Mouse (Mus musculus): ENCODE measurements around the gene Rere.
"Not testable (repeated sequence)": the region's sequence is repeated elsewhere in the genome, so short reads cannot be mapped to it uniquely, and the experiment has no call there.

Gene Rere

GRCm38 (mm10) chr4:150283335-150283638 lies 1.8 kb downstream of the Rere start:
- no peak for DNase-seq (ENCODE audit: low read depth, low spot score)

DNA sequence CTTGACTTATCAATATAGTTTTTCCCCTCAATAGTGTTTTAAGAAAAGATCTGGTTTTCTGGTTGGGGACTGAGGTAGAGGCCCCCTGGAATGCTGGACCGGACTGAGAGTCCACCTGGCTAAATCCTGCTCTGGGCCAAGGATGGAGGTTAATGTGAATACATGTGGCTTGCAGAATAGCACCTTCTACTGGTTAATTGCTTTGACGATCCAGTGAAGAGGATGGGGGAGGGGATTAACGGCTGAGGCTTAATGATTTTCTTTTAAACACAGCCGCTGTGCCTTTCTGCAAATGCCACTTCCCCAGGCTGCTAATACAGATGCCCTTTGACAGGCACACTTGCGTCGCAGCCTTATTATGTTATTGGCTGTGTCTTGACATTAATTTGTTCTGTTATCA lies 2.5 kb downstream of the Rere start:
- no peak for DNase-seq (ENCODE audit: low read depth, low spot score)

GRCm38 (mm10) chr4:150286980-150287379 lies 5.5 kb downstream of the Rere start:
- no peak for DNase-seq (ENCODE audit: low read depth, low spot score)

- not testable (repeated sequence) for DNase-seq (ENCODE audit: low read depth, low spot score)
Measured at GRCm38 (mm10) chr4:150287463-150287862, 6.0 kb downstream of the Rere start.

DNA sequence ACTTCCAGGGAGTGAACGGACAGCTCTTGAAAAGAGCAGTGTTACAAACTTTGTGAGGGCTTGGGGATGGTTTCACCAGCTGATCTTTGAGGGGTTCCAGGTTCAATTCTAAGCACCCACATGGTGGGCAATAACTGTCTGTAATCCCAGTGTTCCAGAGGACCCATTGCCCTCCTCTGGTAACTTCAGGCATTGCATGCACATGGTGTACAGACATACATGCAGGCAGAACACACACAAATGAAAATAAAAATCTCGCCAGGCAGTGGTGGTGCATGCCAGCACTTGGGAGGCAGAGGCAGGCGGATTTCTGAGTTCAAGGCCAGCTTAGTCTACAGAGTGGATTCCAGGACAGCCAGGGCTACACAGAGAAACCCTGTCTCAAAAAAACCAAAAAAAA lies 10.5 kb downstream of the Rere start:
- no peak for DNase-seq (ENCODE audit: low read depth, low spot score)

DNA sequence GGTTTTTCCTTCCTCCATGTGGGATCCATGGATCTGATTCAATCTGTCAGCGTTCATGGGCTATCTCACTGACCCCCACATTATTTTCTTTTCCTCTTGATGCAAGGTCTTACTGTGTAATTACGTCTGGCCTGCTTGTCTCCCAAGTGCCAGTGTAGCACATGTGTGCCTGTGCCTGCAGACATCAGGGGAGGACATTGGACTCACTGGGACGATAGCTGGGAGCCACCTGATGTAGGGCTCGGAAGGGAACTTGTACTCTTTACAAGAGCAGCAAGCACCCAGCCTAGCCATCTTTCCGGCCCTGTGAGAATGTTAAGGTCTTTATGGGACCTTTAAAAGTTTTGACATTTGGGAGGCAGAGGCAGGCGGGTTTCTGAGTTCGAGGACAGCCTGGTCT lies 13.4 kb downstream of the Rere start:
- no peak for DNase-seq (ENCODE audit: low read depth, low spot score)

- no peak for DNase-seq (ENCODE audit: low read depth, low spot score)
Measured at GRCm38 (mm10) chr4:150295966-150296365, 14.5 kb downstream of the Rere start.

GRCm38 (mm10) chr4:150302726-150303125 lies 21.3 kb downstream of the Rere start:
- no peak for DNase-seq (ENCODE audit: low read depth, low spot score)

GRCm38 (mm10) chr4:150306701-150307100 lies 25.3 kb downstream of the Rere start:
- DNase-seq (ENCODE audit: low read depth, low spot score) = no peak

DNA sequence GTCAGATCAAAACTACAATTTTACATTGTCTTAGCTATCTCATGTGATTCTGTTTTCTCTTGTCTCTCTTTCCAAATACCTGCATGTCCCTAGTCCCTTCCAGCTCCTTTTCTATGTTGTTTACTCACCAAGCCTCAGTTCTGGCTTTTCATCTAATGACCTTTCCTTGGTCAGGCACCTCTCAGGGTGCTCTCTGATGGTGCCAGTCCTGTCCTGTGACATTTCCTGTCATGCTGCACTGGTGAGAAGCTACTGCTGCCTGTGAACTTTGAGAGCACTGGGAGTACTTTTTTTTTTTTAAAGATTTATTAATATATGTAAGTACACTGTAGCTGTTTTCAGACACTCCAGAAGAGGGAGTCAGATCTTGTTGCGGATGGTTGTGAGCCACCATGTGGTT lies 25.8 kb downstream of the Rere start:
- DNase-seq (ENCODE audit: low read depth, low spot score) = no peak

GRCm38 (mm10) chr4:150311431-150311830 lies 30.0 kb downstream of the Rere start:
- DNase-seq (ENCODE audit: low read depth, low spot score) = no peak

DNA sequence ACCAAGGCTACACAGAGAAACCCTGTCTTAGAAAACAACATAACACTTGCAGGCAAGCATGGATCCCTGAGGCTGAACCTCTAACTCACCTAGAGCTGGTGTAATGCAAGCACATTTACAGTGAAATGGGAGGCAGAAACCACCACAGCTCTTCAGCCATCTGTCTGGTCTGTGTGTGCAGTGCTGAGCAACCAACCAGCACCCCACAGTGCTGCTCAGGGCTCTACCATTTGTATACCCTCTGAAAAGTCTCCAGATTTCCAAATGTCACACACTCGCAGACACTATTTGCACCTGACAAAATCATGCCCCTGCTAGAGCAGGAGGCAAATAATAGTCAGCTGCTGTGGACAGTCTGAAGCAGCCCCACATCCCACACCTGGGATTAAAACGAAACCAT lies 31.2 kb downstream of the Rere start:
- no peak for DNase-seq (ENCODE audit: low read depth, low spot score)

GRCm38 (mm10) chr4:150315301-150315700 lies 33.9 kb downstream of the Rere start:
- DNase-seq (ENCODE audit: low read depth, low spot score) = no peak

DNA sequence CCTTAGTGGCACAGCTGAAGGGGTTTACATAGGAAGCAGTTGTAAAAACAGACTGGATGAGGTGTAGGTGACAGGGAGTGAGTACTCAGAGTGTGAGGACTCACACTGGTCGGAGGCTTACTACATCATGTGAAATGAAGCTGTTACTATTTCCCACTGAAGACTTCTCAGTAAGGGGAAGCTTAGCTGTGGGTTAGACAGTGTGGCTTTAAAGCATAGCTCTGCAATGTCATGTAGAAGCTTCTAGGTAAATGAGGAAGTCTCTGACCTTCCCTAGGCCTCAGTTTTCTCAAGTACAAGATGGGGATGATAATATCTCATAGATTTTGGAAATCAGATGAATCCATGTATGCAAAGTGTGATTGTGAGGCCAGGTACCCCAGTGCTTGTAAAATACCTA lies 35.1 kb downstream of the Rere start:
- DNase-seq (ENCODE audit: low read depth, low spot score) = no peak

DNA sequence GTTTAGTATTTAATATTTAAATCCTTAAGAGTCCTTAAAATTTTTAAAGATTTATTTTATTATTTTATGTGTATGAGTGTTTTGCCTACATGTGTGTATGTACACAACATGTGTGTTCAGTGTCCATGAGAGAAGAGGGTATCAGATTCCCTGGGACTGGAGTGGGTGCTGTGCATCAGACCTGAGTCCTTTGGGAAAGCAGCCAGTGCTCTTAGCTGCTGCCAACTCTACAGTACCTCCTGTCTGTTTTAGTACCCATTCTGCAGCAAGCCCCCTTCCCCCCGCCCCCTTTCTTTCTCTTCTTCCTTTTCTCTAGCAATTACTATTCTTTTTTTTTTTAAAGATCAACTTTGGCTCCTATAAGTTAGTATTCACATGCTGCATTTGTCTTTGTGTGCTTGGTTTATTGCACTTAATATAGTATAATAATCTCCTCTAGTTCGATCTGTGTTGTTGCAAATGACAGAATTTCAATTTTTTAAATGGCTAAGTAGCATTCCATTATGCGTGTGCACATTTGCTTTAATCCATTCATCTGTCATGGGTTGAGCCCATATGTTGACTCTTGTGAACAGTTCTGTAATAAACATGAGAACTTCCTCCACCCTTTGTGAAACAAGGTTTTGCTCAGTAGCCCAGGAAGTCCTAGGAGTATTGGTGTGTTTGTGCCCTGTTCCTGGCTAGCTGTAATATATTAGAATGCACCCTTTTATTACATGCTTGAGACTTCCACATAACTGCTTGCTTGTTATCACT lies 43.8 kb downstream of the Rere start:
- no peak for DNase-seq (ENCODE audit: low read depth, low spot score)

DNA sequence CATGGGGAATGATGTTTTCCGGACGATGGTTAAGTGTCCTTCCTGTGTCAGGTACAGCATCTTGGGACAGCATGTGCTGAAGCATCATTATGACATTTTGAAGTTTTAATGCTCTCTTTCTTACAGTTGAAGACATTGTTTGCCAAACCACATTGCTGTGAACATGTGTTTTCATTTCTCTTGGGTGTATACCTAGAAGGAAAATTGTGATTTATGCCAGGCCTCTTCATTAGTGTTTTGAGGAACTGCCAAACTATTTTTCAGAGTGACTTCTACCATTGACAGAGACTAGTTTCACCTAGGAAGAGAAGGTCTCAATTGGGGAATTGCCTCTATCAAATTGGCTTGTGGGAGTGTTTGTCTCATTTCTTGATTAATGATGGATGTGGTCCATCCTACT lies 44.6 kb downstream of the Rere start:
- DNase-seq (ENCODE audit: low read depth, low spot score) = no peak

- DNase-seq (ENCODE audit: low read depth, low spot score) = no peak
Measured at GRCm38 (mm10) chr4:150327476-150327875, 46.0 kb downstream of the Rere start.

- no peak for DNase-seq (ENCODE audit: low read depth, low spot score)
Measured at GRCm38 (mm10) chr4:150333927-150334682, 52.7 kb downstream of the Rere start.

GRCm38 (mm10) chr4:150337260-150337659 lies 55.8 kb downstream of the Rere start:
- DNase-seq (ENCODE audit: low read depth, low spot score) = no peak

- no peak for DNase-seq (ENCODE audit: low read depth, low spot score)
Measured at GRCm38 (mm10) chr4:150338906-150339650, 57.6 kb downstream of the Rere start.

DNA sequence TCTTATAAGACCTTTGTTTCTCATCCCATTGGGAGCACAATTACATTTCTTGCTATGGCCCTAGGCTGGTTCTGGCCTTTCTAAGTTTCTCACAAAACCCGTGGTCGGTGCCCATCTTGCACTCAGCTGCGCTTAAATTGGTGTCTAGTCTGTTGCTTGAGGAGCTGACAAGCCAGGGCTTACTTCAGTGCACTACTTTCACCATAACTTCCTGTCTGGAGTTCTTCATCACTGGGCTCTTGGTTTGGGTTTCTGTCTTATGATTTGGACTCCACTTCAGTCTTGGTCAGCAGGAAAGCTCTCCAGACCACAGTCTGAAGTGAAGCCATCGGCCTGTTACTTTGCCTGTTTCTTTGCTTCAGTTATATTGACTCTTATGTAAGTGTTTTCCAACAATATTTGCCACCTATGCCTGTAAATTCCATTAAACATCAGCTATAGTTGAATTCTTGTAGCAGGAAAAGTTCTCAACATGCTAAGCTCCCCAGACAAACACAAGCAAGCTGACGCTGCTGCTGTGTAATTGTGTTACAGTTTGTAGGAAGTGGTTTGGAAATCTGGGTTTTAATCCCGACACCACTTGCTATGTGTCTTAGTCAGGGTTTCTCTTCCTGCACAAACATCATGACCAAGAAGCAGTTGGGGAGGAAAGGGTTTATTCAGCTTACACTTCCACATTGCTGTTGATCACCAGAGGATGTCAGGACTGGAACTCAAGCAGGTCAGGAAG lies 59.5 kb downstream of the Rere start:
- no peak for DNase-seq (ENCODE audit: low read depth, low spot score)

- DNase-seq (ENCODE audit: low read depth, low spot score) = no peak
Measured at GRCm38 (mm10) chr4:150344526-150344925, 63.1 kb downstream of the Rere start.
